Mouse (Mus musculus) adrenal gland, postnatal 4 days (tissue): ENCODE measurements at regions not wholly inside any gene's neighbourhood (a gene's known extent, or its start where the extent isn't known, plus 50 kb on each side); places are given as distances from the start of the nearest gene placed in this dataset.

ENCODE experiments used
- DNase-seq, 2 experiments: peaks; one replicate each; pipeline ENCODE4 v3.0.0; 2021 to 2022; ENCODE audit warnings: low spot score in 2 of 2, mixed read lengths in 2 of 2

DNA sequence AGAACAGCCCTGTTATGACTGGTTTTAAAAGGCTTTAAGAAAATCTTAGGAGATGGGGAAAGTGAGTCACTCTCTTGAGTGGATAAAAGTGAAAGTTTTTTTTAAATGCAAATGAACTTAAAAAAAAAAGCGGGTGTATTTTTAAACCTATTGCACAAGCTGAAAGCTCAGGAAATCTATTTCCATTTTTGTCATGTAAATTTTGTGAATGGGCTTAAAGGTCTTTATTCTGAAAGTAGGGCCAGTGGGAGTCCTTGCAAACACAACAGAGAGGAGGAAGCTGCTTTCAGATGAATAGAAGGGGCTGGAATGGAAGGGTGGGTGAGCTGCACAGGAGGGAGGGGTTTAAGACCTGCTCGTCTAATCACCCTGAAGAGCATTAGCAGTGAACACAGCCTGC lies 62.9 kb downstream of the Fam84a start:
- no peak for DNase-seq

- DNase-seq, result no peak
Observed at GRCm38 (mm10) chr12:14082771-14083170, 69.1 kb downstream of the Fam84a start.

- no peak for DNase-seq
Observed at GRCm38 (mm10) chr12:14079892-14080291, 72.0 kb downstream of the Fam84a start.

DNA sequence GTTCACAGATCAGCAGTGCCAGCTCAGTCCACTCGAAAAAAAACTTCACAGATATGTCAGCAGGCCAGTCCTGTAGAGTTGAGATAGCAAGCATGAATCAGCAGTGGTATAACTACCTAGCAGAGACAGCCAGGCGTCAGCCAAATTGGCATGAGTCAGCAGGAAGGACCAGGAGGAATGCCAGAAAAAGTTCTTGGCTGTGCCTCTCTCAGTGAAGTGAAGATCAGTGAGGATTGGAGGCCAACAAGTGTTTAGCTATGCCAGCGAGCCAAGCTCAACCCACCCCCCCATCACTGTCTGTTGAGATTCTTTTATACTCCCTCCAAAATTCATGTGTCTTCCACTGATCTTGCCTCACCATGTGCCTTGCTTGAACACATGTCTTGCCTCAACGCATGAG lies 82.8 kb downstream of the Fam84a start:
- no peak for DNase-seq

- DNase-seq, result no peak
Observed at GRCm38 (mm10) chr12:14065401-14065800, 86.5 kb downstream of the Fam84a start.

GRCm38 (mm10) chr12:14063276-14063675 lies 88.6 kb downstream of the Fam84a start:
- DNase-seq, result no peak

GRCm38 (mm10) chr12:14056116-14056515 lies 95.7 kb downstream of the Fam84a start:
- DNase-seq, result no peak

DNA sequence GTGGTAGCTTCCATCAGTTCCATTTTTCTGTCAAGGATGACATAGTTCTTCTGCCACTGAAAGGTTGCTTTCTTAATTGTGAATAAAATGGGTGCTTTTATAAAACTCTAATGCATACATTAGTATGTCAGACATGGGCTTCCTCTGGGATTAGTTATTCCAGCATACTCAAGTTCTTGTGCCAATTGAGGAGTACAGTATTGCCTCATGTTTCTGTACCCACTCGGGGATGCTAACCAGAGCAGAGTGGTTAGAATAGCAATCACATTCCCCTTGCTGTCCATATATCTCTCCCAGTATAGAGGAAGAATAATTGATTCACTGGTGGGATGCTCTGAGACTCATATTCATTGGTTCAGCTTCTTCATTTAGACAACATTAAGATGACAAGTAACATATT lies 119.5 kb downstream of the Fam84a start:
- no peak for DNase-seq

DNA sequence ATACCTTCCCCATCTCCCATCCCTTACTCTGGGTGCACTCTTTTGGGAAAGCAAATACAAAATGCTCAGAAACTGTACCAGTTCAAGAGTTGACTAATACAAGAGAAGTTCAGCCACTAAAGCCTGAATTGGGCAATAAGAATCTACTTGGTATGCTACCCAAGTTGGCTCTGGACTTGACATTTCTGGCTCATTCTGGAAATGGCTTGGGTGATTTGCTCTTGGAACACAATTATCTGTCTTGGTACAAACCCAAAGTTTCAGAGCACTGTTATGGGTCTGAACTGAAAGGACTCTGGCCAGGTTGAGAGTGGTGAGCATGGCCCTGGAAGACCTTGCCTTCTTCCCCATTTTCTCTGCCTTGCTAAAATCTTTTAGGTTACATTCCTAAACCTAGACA lies 136.6 kb downstream of the Fam84a start:
- no peak for DNase-seq

DNA sequence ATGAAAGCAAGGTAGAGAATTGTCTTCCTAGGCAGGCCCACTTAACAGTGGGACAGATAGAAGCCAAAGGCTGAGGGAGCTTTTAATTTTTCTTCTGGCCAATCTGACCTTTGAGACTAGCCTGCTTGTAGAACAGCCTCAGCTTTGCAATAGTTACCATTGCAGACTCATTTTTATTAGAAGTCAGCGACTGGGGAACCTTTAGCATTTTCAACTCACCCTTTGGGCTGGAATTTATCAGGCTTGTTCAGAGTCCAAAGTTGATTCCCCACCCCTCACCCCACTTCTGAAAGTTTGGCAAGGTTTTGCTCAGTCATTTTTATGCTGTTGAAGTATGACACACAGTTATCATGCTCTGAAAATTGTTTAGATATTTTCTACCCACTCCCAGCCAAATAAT lies 145.9 kb downstream of the Fam84a start:
- no peak for DNase-seq

DNA sequence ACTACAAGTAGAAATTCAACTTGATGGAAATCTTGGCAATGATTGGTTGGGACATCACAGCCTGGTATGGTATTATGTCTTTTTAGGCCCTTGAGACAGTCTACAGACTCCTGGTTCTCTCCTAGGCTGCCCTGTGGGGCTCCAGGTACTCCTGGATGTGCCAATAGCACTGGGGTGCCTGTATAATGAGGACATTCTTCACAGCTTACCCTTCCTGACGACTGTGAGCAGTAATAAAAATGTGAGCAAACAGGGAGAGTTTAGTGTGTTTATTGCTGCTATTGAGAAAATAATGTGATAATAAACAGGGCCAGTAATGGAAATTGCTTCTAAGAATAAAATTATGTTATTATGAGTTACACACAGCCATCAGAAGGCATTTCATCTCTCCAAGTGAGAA lies 150.2 kb downstream of the Fam84a start:
- no peak for DNase-seq

- DNase-seq, result no peak
Observed at GRCm38 (mm10) chr12:13984396-13984776, 167.5 kb downstream of the Fam84a start.

GRCm38 (mm10) chr12:13983631-13984395 lies 168.0 kb downstream of the Fam84a start:
- DNase-seq, result no peak

GRCm38 (mm10) chr12:13964537-13964936 lies 187.3 kb downstream of the Fam84a start:
- no peak for DNase-seq

DNA sequence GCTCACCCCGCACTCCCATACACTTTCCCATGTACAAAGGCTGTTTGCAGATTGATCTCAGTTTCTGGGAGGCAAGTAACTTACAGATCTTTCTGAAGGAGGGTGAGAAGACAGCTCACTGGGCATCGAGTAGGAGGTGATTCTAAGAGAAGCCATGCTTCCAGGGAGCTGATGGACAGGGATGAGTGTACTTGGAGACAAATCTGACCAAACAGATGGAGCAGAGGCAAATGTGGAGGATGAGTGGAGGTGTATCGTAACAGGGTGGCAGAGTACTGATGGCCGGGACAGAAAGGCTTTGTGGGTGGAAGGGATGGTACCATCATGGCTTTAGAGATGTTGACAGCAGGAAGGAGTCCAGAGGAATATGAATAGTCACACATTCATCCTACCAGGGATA lies 212.4 kb downstream of the Fam84a start:
- no peak for DNase-seq

DNA sequence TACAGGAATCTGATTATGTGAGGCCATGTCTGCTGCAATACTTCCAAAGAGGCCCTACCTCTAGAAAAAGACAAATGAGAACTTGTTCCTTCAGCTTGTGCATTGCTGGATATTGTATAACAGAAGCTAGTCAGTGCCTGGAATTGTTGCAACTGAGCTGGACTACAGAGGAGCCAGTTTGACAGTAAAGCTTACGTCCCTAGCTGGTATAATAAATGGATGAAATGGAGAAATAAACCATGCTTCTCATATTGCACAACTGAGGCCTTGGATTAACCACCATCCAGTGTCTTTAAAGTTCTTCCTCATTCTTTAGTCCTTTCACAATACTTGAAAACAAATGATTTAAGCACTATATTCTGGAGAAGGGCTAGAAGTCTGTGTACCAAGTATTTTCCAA lies 230.8 kb downstream of the Fam84a start:
- DNase-seq, result no peak

GRCm38 (mm10) chr12:13883317-13883716 lies 268.5 kb downstream of the Fam84a start:
- DNase-seq, result no peak

DNA sequence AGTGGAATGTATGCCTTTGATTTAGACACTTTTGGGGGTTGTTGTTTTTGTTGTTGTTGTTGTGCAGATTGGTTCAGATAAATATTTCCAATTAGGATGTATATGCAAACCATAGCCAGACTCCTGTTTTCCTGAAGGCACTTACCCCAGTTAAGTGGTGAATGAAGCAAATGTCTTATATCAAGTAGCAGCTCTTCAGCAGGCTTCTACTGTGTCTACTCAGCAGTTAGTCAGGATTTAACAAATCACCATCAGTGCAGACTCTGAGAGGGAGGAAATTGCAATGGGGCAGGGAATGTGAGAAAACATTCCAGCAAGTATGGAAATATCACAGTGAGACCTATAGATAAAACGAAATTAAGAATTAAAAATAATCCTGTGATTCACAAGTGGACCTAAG lies 282.7 kb downstream of the Fam84a start:
- DNase-seq, result no peak

DNA sequence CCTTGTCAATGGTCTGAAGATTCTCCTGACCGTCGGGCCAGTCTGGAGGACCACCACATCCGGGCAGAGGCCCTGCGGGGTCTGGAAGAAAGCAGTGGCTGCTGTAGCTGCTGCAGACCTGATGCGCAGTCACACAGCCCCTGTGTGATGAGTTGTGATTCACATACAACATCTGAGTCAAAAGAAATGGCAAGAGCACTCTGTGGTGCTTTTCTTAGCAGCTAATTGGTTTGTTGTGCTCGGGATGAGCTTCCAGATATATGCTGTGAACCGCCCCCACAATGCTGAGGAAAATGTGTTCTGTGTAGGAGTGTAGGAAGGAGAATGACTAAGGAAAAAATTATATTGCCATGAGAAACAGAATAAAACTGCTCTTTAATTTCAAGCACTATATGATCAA lies 290.6 kb downstream of the Fam84a start:
- DNase-seq, result no peak

- DNase-seq, result peak in 1 of 2 experiments; percentile 4
Observed at GRCm38 (mm10) chr12:13844532-13845485, 307.0 kb downstream of the Fam84a start.

DNA sequence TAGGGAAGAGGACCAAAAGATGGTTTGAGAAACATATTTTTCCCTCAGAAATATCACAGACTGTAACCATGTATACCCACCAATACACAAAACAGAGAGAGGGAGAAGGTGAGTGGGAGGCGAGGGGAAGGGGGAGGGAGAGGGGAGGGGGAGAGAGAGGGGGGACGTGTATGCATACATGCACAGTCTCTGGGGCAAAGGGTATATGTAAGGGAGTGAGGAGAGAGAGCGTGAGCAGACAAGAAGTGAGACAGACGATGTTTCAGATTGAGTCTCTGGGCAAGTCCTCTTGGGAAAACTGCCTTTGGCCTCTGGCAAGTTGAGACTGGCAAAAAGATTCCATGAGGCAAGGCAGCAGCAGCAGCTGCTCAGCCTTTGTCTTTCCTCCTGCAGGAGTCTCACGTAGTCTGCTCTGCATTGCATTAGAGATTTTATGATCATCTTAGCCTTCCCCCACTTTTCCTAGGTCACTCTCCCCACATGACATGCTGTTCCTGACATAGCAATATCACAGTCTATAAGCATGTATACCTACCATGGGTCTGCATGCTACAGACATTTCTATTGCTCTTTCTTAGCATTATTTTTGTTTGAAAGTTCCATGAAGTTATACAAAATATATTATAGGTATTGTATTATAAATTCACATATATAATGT lies 308.3 kb downstream of the Fam84a start:
- no peak for DNase-seq

- DNase-seq, result no peak
Observed at GRCm38 (mm10) chr12:13841238-13841637, 310.6 kb downstream of the Fam84a start.
